25 mouse cellular contexts compared by ENCODE assay signal in genomic region chr10:30132243-30132642, GRCm38 (mm10).
"Had no signal": no experiment of that assay in that cellular context is flagged by ENCODE, and none has a peak within 500 bp of the region (broad histone marks: within the 10 kb centered on the region; RNA-seq: fewer than 3 reads in every experiment).

No protein-coding gene starts in this region.

- H3K36me3 ChIP-seq: heart, embryonic 13.5 days; heart, embryonic 15.5 days; hindbrain, embryonic 13.5 days; hindbrain, embryonic 15.5 days; kidney, embryonic 15.5 days; limb, embryonic 10.5 days; limb, embryonic 12.5 days; liver, embryonic 13.5 days had no signal

- H3K9me3 ChIP-seq: heart, embryonic 13.5 days; heart, embryonic 15.5 days; hindbrain, embryonic 13.5 days; hindbrain, embryonic 15.5 days; kidney, embryonic 15.5 days; limb, embryonic 10.5 days; limb, embryonic 12.5 days; liver, embryonic 13.5 days had no signal

- H3K27me3 ChIP-seq: heart, embryonic 13.5 days; heart, embryonic 15.5 days; hindbrain, embryonic 13.5 days; hindbrain, embryonic 15.5 days; kidney, embryonic 15.5 days; limb, embryonic 12.5 days; liver, embryonic 13.5 days had no signal

- ATAC-seq: hindbrain, postnatal 0 days; intestine, embryonic 16.5 days had no signal

- H3K9ac ChIP-seq: heart, embryonic 13.5 days; heart, embryonic 15.5 days; hindbrain, embryonic 13.5 days; hindbrain, embryonic 15.5 days; kidney, embryonic 15.5 days; limb, embryonic 12.5 days; liver, embryonic 13.5 days had no signal

- H3K4me1 ChIP-seq: heart, embryonic 13.5 days; heart, embryonic 15.5 days; hindbrain, embryonic 13.5 days; hindbrain, embryonic 15.5 days; kidney, embryonic 15.5 days; limb, embryonic 10.5 days; limb, embryonic 12.5 days; liver, embryonic 13.5 days had no signal

- H3K4me2 ChIP-seq: heart, embryonic 11.5 days; heart, embryonic 13.5 days; heart, embryonic 15.5 days; hindbrain, embryonic 13.5 days; hindbrain, embryonic 15.5 days; kidney, embryonic 15.5 days; limb, embryonic 12.5 days; liver, embryonic 13.5 days had no signal

- H3K27ac ChIP-seq: heart, adult 2 months; heart, embryonic 13.5 days; heart, embryonic 15.5 days; hindbrain, embryonic 13.5 days; hindbrain, embryonic 15.5 days; hindbrain, postnatal 0 days; kidney, embryonic 15.5 days; kidney, postnatal 0 days; left cerebral cortex, adult 2 months; limb, embryonic 10.5 days; limb, embryonic 12.5 days; liver, embryonic 13.5 days had no signal

- DNase-seq: gastrocnemius, postnatal 14 days; gastrocnemius, postnatal 36 days; heart, adult 11 months; heart, adult 2 months; heart, postnatal 14 days; heart, postnatal 36 days; kidney, adult 11 months; kidney, adult 2 months; kidney, adult 9 months; kidney, postnatal 14 days; kidney, postnatal 36 days; layer of hippocampus, adult 9-11 months; liver, embryonic 13.5 days had no signal

- H3K4me3 ChIP-seq: heart, adult 2 months; heart, embryonic 13.5 days; heart, embryonic 15.5 days; hindbrain, embryonic 13.5 days; hindbrain, embryonic 15.5 days; kidney, embryonic 15.5 days; left cerebral cortex, adult 2 months; limb, embryonic 10.5 days; limb, embryonic 12.5 days; liver, embryonic 13.5 days had no signal
